Mouse (Mus musculus) intestine, embryonic 14.5 days (tissue): ENCODE results near the gene 1700019D03Rik. TPM values are rescaled to one million over a fixed set of nuclear protein-coding genes. Genes with fewer than 3 reads are reported as not detected.
A peak's percentile ranks its signal among the peaks of the same experiment; 100 is the strongest.
"Not testable (repeated sequence)": the region's sequence is repeated elsewhere in the genome, so short reads cannot be mapped to it uniquely, and the experiment has no call there.

Source experiments
- ATAC-seq: fragments of 200-750 bp; cut with Nextera tagmentation; replicated peaks from 2 replicates; pipeline ENCODE4 v1.8.0; 2017; ENCODE audit warnings: low read depth, moderate number of reproducible peaks, moderate TSS enrichment, moderate library complexity; ENCODE audit not compliant: low FRiP score, low TSS enrichment
- DNase-seq: peaks from one replicate; pipeline ENCODE4 v3.0.0-alpha.2; 2018; ENCODE audit warnings: low spot score
- H3K27ac ChIP-seq: fragments of 300-500 bp; sonication (generic); 2 replicates; pipeline ENCODE4 v1.5.1; 2014; ENCODE audit warnings: low read depth, mild to moderate bottlenecking, control low read depth
- H3K27me3 ChIP-seq: fragments of 300-500 bp; sonication (generic); replicated peaks from 2 replicates; pipeline ENCODE4 v1.6.1; 2014; ENCODE audit warnings: low read length, control low read depth; ENCODE audit not compliant: control insufficient read depth, insufficient read depth
- H3K36me3 ChIP-seq: fragments of 300-500 bp; sonication (generic); 2 replicates; pipeline ENCODE4 v1.6.1; 2014; ENCODE audit warnings: low read length, control low read depth; ENCODE audit not compliant: control insufficient read depth, insufficient read depth
- H3K4me1 ChIP-seq: fragments of 300-500 bp; sonication (generic); replicated peaks from 2 replicates; pipeline ENCODE4 v1.6.1; 2014; ENCODE audit warnings: low read length, control low read depth, mixed read lengths; ENCODE audit not compliant: control insufficient read depth, insufficient read depth
- H3K4me2 ChIP-seq: fragments of 300-500 bp; sonication (generic); 2 replicates; pipeline ENCODE4 v1.6.1; 2014; ENCODE audit warnings: low read length
- H3K4me3 ChIP-seq: fragments of 300-500 bp; sonication (generic); 2 replicates; pipeline ENCODE4 v1.5.1; 2014; ENCODE audit warnings: low read depth, low read length, control low read depth, mixed read lengths
- H3K9ac ChIP-seq: fragments of 300-500 bp; sonication (generic); 2 replicates; pipeline ENCODE4 v1.6.1; 2014; ENCODE audit warnings: mild to moderate bottlenecking, low read length
- H3K9me3 ChIP-seq: fragments of 300-500 bp; sonication (generic); 2 replicates; pipeline ENCODE4 v1.6.1; 2016; ENCODE audit warnings: low read length, control low read depth; ENCODE audit not compliant: control insufficient read depth
- WGBS: fragments of 180-500 bp; shearing (Covaris S2); extraction: QIAGEN DNeasy Blood & Tissue Kit; methylation state at CpG from one replicate; pipeline ENCODE4 v1.1.7; 2014; 5-methylcytosine and 5-hydroxymethylcytosine counted together
- polyA plus RNA-seq: library from polyadenylated mRNA; unstranded; fragments of >200 nt; fragmentation: Nextera tagmentation; extraction: Ambion mirVana; gene quantifications from 2 replicates; pipeline ENCODE4 v1.2.1, GENCODE M21; 2014

Gene 1700019D03Rik
- polyA plus RNA-seq, 1 experiment from 2014 or later: 10.7 TPM

DNA sequence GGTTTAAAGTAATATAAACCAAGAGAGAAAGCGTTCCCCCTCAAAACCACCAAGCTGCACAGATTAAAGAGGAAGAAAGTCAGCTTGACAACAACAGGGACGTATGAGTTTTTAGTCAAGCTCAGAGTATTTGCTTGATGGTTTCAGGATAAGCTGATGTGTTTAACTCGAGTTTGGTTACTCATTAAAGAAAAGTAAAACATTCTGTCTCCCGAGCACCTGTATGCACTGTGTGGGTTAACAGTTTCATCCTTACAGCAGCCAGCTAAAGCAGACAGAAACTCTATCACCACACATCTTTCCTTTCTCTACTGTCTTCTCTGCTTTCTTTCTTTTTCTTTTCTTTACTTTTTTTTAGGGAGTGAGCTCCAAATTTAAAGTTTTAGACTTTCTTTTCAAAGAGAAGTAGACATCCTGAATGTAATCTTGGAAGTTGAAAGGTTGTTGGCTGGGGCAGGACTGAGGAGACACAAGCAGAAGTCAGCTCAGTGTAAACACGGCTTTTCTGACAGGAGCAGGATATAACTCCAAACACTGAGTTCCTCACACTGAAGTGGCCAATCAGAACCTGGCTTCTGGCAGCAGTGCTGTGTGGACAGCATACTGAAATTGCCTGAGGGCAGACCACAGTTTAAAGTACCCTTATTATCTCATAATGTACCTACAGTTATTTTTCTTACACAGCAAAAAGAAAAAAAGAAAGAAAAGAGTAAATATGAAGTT lies 68.7 kb downstream of the 1700019D03Rik start:
- ATAC-seq (no peak; the same call in 1 of the 2 replicates), DNase-seq (no peak)
- Histone ChIP-seq H3K36me3 (no peaks in the 10 kb centered on the region), H3K4me2 (peak overlapping the region; percentile 85; the same call in 1 of the 2 replicates), H3K4me1 (peaks cover 3% of the 10 kb centered on the region; the same call in 1 of the 2 replicates), H3K9me3 (no peaks in the 10 kb centered on the region), H3K27ac (no peak overlapping the region), H3K27me3 (no peaks in the 10 kb centered on the region), H3K9ac (no peak overlapping the region), H3K4me3 (no peak overlapping the region)
- 26% methylated on average over 5 of the region's 5 CpGs for WGBS

DNA sequence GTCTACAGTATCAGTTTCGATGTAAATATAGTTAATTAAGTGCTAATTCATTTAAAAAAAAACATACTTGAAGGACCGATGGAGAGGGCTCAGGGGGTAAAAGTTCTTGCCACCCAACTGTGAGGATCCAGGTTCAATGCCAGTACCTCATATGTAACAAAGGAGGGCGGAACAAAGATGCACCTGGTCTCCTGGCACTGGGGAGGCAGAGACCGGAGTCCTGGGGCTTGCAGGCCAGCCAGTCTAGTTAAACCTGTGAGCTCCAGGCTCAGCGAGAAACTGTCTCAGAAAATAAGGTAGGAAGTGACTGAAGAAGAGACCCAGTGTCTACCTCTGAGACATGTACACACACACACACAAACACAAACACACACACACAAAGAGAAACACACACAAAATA lies 72.1 kb downstream of the 1700019D03Rik start:
- Histone ChIP-seq H3K4me1 (peaks cover 3% of the 10 kb centered on the region; the same call in 1 of the 2 replicates), H3K4me3 (no peak overlapping the region), H3K27ac (no peak overlapping the region), H3K4me2 (no peak overlapping the region), H3K9me3 (no peaks in the 10 kb centered on the region), H3K36me3 (no peaks in the 10 kb centered on the region), H3K9ac (no peak overlapping the region), H3K27me3 (no peaks in the 10 kb centered on the region)
- ATAC-seq (no peak), DNase-seq (no peak)
- WGBS: 91% methylated on average over 5 of the region's 5 CpGs

DNA sequence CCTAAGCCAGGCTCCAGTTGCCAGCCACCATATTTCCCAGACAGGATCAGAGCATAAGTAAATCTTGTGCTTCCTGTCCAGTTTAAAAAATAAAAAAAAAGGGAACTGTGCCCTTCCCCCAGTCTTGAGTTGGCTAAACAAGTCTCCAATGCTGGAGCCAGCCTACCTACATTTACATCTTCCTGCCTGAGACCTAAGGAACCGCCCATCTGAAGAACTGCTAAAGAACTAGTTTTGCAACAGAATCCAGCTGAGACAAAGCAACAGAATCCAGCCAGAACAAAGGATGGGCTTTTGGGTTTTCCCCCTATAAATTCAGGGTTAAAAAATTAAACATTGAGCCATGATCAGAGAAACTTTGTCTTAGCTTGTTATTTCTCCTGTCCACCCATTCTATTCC lies 81.0 kb downstream of the 1700019D03Rik start:
- Histone ChIP-seq H3K36me3 (no peaks in the 10 kb centered on the region), H3K4me2 (no peak overlapping the region), H3K27ac (no peak overlapping the region), H3K4me1 (no peaks in the 10 kb centered on the region), H3K9me3 (peaks cover 7% of the 10 kb centered on the region), H3K9ac (no peak overlapping the region), H3K4me3 (no peak overlapping the region), H3K27me3 (no peaks in the 10 kb centered on the region)
- DNase-seq: no peak
- no peak for ATAC-seq
- whole genome bisulfite sequencing: 92% methylated on average over 1 of the region's 1 CpGs

DNA sequence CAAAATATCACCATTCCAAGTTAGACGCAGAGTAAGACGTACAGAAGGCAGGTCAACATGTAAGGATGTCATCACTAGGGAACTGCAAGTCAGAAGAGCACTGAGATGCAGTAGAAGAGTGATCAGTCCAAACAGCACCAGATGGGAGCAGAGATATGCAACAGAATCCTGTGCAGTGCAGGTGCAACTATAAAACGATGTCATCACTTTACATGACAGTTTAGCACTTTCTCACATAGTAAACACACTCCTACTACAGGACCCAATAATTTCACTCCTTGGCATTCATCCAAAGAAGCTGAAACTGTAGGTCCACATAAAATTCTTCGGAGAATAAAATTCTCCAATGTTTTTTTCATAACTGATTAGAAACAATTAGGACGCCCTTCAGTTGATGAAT lies 85.5 kb downstream of the 1700019D03Rik start:
- peaks cover 7% of the 10 kb centered on the region for H3K9me3 ChIP-seq
- H3K4me1 ChIP-seq: no peaks in the 10 kb centered on the region
- no peak overlapping the region for H3K27ac ChIP-seq
- ATAC-seq (no peak), DNase-seq (no peak)
- no peak overlapping the region for H3K4me2 ChIP-seq
- no peak overlapping the region for H3K4me3 ChIP-seq
- no peaks in the 10 kb centered on the region for H3K36me3 ChIP-seq
- H3K9ac ChIP-seq: no peak overlapping the region
- WGBS: 77% methylated on average over 5 of the region's 5 CpGs
- H3K27me3 ChIP-seq: no peaks in the 10 kb centered on the region

DNA sequence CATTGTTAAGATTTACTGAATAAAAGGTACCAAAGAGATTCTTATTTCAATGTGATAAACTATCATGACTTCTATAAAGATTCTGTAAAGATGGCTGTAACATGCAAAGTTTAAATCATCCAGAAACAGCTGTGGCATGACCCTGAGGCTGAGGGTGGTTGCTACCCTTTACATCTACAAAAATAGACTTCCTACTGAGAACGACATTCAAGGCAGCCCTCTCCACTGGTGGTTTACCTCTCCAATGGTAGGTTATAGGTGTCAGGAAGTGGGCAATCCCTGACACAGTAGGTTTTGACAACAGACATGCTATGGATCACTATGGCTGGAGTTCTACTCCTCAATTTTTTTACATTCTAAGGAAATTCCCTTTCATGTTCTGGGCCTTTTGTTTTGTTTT lies 95.5 kb downstream of the 1700019D03Rik start:
- H3K9me3 ChIP-seq, H3K9ac ChIP-seq, H3K27ac ChIP-seq, ATAC-seq, DNase-seq, H3K36me3 ChIP-seq, H3K4me3 ChIP-seq, H3K4me2 ChIP-seq, H3K4me1 ChIP-seq, H3K27me3 ChIP-seq: not testable (repeated sequence)
- WGBS: no CpG with 5 or more reads among the region's 1 CpGs

DNA sequence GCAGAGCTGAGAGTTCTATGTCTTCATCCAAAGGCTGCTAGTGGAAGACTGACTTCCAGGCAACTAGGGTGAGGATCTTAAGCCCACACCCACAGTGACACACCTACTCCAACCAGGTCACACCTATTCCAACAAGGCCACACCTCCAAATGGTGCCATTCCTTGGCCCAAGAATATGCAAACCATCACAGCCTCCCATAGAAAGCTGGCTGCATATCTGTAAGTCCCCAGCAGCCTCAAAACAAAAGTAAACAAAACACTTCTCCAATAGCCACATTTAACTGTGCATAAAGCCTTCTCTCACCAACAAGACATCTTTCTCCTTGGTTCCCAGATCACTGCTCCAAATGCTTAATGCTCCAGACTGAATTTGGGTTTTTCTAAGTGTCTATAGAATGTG lies 101.1 kb downstream of the 1700019D03Rik start:
- not testable (repeated sequence) for H3K27ac ChIP-seq, H3K4me3 ChIP-seq, H3K4me1 ChIP-seq, DNase-seq, H3K9ac ChIP-seq, H3K36me3 ChIP-seq, H3K4me2 ChIP-seq, H3K27me3 ChIP-seq, ATAC-seq, H3K9me3 ChIP-seq

DNA sequence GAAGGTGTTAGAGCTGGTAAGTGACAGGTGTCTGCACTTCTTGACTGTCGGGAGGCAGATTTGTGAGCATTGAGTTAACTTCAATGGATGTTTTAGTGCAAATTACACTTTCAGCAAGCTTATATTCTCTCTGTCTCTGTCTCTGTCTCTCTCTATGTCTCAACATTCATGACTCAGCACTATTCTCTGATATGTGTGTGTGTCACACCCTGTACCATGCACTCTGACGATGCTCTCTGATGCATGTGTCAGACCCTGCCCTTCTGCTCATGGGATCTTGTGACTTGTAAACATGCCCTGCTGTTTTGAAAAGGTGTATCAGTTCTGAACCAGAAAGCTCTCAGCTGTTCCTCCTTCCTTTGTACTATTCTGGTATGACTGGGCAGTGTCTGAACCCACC lies 103.3 kb downstream of the 1700019D03Rik start:
- no peaks in the 10 kb centered on the region for H3K9me3 ChIP-seq
- no peaks in the 10 kb centered on the region for H3K4me1 ChIP-seq
- ATAC-seq (no peak), DNase-seq (no peak)
- no peak overlapping the region for H3K9ac ChIP-seq
- 81% methylated on average over 2 of the region's 2 CpGs for WGBS
- H3K4me3 ChIP-seq: no peak overlapping the region
- H3K4me2 ChIP-seq: no peak overlapping the region
- no peaks in the 10 kb centered on the region for H3K27me3 ChIP-seq
- H3K36me3 ChIP-seq: no peaks in the 10 kb centered on the region
- no peak overlapping the region for H3K27ac ChIP-seq

DNA sequence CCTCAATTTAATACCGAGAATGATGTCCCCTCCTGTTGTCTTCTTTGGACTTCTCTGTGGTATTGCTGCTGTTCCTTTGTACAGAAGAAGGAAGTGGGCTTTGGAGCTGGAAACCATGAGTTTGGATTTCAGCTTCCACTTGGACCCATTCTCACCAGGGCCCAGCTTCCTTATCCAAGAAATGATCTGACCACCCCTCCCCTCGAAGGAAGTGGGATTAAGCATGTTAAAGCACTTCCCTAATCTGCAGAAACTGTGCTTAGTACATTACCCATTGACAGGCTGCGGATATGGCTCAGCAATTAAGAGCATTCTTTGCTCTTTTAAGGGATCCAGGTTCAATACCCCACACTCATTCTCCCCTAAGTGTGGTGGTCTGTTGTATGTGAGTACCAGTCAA lies 110.2 kb downstream of the 1700019D03Rik start:
- no peak overlapping the region for H3K4me3 ChIP-seq
- H3K27ac ChIP-seq: no peak overlapping the region
- no peaks in the 10 kb centered on the region for H3K4me1 ChIP-seq
- H3K9me3 ChIP-seq: no peaks in the 10 kb centered on the region
- ATAC-seq (no peak), DNase-seq (no peak)
- 84% methylated on average over 3 of the region's 3 CpGs for WGBS
- no peaks in the 10 kb centered on the region for H3K27me3 ChIP-seq
- no peaks in the 10 kb centered on the region for H3K36me3 ChIP-seq
- H3K4me2 ChIP-seq: no peak overlapping the region
- H3K9ac ChIP-seq: no peak overlapping the region

DNA sequence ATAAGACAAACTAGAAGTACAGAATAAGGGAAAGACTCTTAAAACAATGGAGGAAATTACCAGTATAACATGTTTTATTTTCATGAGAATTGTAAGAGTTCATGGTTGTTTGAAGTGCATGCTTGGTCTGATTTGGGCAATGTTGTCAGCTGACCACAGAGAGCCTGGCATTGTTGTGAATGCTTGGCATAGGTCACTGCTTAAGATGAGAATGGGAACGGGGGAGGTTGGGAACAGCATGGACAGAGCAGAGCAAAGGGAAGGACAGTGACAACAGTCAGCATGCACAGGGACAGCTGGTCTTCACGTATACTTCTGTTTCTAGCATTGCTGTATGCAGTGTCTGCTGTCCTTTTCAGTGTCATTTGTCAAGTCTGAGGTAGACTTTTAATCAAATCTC lies 135.8 kb downstream of the 1700019D03Rik start:
- H3K4me2 ChIP-seq: no peak overlapping the region
- no peak overlapping the region for H3K27ac ChIP-seq
- DNase-seq (no peak), ATAC-seq (no peak)
- no peaks in the 10 kb centered on the region for H3K9me3 ChIP-seq
- no peaks in the 10 kb centered on the region for H3K36me3 ChIP-seq
- 80% methylated on average over 2 of the region's 2 CpGs for WGBS
- H3K4me1 ChIP-seq: no peaks in the 10 kb centered on the region
- no peaks in the 10 kb centered on the region for H3K27me3 ChIP-seq
- H3K9ac ChIP-seq: no peak overlapping the region
- no peak overlapping the region for H3K4me3 ChIP-seq
